ENCODE assay signal across 9 mouse cellular contexts in genomic region chr11:78435776-78436349, GRCm38 (mm10). TPM values are rescaled to one million over a fixed set of nuclear protein-coding genes. Genes with fewer than 3 reads are reported as not detected.
A peak's percentile ranks its signal among the peaks of the same experiment; 100 is the strongest.
DNase-seq lines count a peak whose midpoint lies in the region; ATAC-seq and TF ChIP-seq lines count a peak whose summit lies in the region.
"Had no signal": no experiment of that assay in that cellular context is flagged by ENCODE, and none has a peak within 500 bp of the region (broad histone marks: within the 10 kb centered on the region; RNA-seq: fewer than 3 reads in every experiment).

No protein-coding gene starts in this region.

- no peak for ATAC-seq in midbrain, postnatal 0 days (ENCODE audit: low FRiP score)

- no peak for TF ChIP-seq POLR2A in embryonic fibroblast, embryonic 13.5 days (IDR thresholded peaks at IDR 0.05; ENCODE audit: low read depth, low read length)

- peak; percentile 30; the same call in 1 of the 2 replicates for TF ChIP-seq CTCF in embryonic fibroblast, embryonic 13.5 days (IDR thresholded peaks at IDR 0.05; ENCODE audit: borderline replicate concordance, insufficient read depth, low read length)
- peak; percentile 58 for TF ChIP-seq CTCF in midbrain, postnatal 0 days (IDR thresholded peaks at IDR 0.05)

- no peak overlapping the region for H3K27ac ChIP-seq in embryonic fibroblast, embryonic 13.5 days (ENCODE audit: insufficient read depth, low read length)
- H3K27ac ChIP-seq in midbrain, postnatal 0 days (ENCODE audit: low read depth, low read length): no peak overlapping the region

- no peaks in the 10 kb centered on the region for H3K9me3 ChIP-seq in midbrain, postnatal 0 days (ENCODE audit: low read length)

- H3K36me3 ChIP-seq in midbrain, postnatal 0 days (ENCODE audit: insufficient read depth, low read length): no peaks in the 10 kb centered on the region

- no peak overlapping the region for H3K4me3 ChIP-seq in embryonic fibroblast, embryonic 13.5 days (ENCODE audit: insufficient read depth, low read length)
- no peak overlapping the region for H3K4me3 ChIP-seq in midbrain, postnatal 0 days (ENCODE audit: low read depth, low read length)

- DNase-seq in right cerebral cortex, postnatal 14 days: peak; percentile 31
- DNase-seq in right cerebral cortex, adult 2 months (ENCODE audit: low spot score in 2 of 2): no peak
- peak; percentile 91 to 95 for DNase-seq in adrenal gland, adult (ENCODE audit: inconsistent age in 2 of 2, low spot score in 1 of 2)
- peak; percentile 62 to 65 for DNase-seq in kidney, postnatal 25 days
- peak; percentile 23 for DNase-seq in midbrain, postnatal 0 days (ENCODE audit: low spot score)
- DNase-seq in thymus, postnatal 4 days: peak; percentile 83
- DNase-seq in MN1 (ENCODE audit: low spot score): no peak

- WGBS in midbrain, postnatal 0 days: 11% methylated on average over 19 of the region's 19 CpGs

- H3K4me1 ChIP-seq in embryonic fibroblast, embryonic 13.5 days (ENCODE audit: control insufficient read depth, insufficient read depth, low read length): no peaks in the 10 kb centered on the region
- no peaks in the 10 kb centered on the region for H3K4me1 ChIP-seq in midbrain, postnatal 0 days (ENCODE audit: insufficient read depth, low read length)

- H3K27me3 ChIP-seq in midbrain, postnatal 0 days (ENCODE audit: insufficient read depth, low read length): no peaks in the 10 kb centered on the region

- H3K4me2 ChIP-seq in midbrain, postnatal 0 days (ENCODE audit: low read depth, low read length, poor library complexity, severe bottlenecking): no peak overlapping the region

- no peak overlapping the region for H3K9ac ChIP-seq in midbrain, postnatal 0 days (replicated peaks; ENCODE audit: low read length, poor library complexity, severe bottlenecking)

RNA-seq across cellular contexts. Expression of gene Slc13a2, which starts 13.8 kb away (rescaled TPM):
- not detected in 2 replicates for polyA plus RNA-seq in embryonic fibroblast, embryonic 13.5 days (2011; ENCODE audit: insufficient read length, low read depth, missing spikeins)
- not detected in 2 replicates for total RNA-seq in midbrain, postnatal 0 days (2014; rRNA removed)
- not detected in 2 replicates for polyA plus RNA-seq in midbrain, postnatal 0 days (2015; fragmentation: Nextera tagmentation; extraction: Ambion mirVana)

RNA-seq across cellular contexts. Expression of gene Slc46a1, which starts 29.6 kb away (rescaled TPM):
- 4.3 and 6.5 TPM in 2 replicates for polyA plus RNA-seq in embryonic fibroblast, embryonic 13.5 days (2011; ENCODE audit: insufficient read length, low read depth, missing spikeins)
- total RNA-seq in midbrain, postnatal 0 days (2014; rRNA removed): 15.0 and 17.5 TPM in 2 replicates
- polyA plus RNA-seq in midbrain, postnatal 0 days (2015; fragmentation: Nextera tagmentation; extraction: Ambion mirVana): 19.1 and 19.6 TPM in 2 replicates

RNA-seq across cellular contexts. Expression of gene Foxn1, which starts 49.5 kb away (rescaled TPM):
- polyA plus RNA-seq in embryonic fibroblast, embryonic 13.5 days (2011; ENCODE audit: insufficient read length, low read depth, missing spikeins): 0.15 TPM in 1 of 2 replicates, not detected in the other
- not detected in 2 replicates for total RNA-seq in midbrain, postnatal 0 days (2014; rRNA removed)
- polyA plus RNA-seq in midbrain, postnatal 0 days (2015; fragmentation: Nextera tagmentation; extraction: Ambion mirVana): not detected in 2 replicates
- polyA plus RNA-seq: large intestine, adult 2 months had no signal

Comparison
In these comparisons a context has a peak if more than half of its experiments do, and no peak if none do; other contexts are left out.
1. DNase-seq: peak in right cerebral cortex, postnatal 14 days (single experiment), adrenal gland, adult (2 of 2), kidney, postnatal 25 days (2 of 2), midbrain, postnatal 0 days (single experiment) and thymus, postnatal 4 days (single experiment); none in right cerebral cortex, adult 2 months (0 of 2) and MN1 (single experiment).